Mouse (Mus musculus) liver, adult 2 months (tissue): ENCODE measurements around the gene Lars2. TPM values are rescaled to one million over a fixed set of nuclear protein-coding genes. Genes with fewer than 3 reads are reported as not detected.

Experiments used
- DNase-seq: peaks from one replicate; pipeline ENCODE4 v3.0.0-alpha.2; 2011; ENCODE audit warnings: low read depth, low spot score; ENCODE audit errors: extremely low read depth
- H3K27ac ChIP-seq: fragments of 200-500 bp; replicated peaks from 2 replicates; pipeline ENCODE4 v1.5.1; 2012; ENCODE audit warnings: low read depth, mild to moderate bottlenecking, control low read depth, inconsistent platforms, low read length; ENCODE audit not compliant: insufficient read depth
- H3K27me3 ChIP-seq: fragments of 200-500 bp; 2 replicates; pipeline ENCODE4 v1.6.1; 2012; ENCODE audit warnings: mild to moderate bottlenecking, moderate library complexity, low read length, inconsistent platforms; ENCODE audit not compliant: control insufficient read depth, insufficient read depth
- H3K36me3 ChIP-seq: fragments of 200-500 bp; 2 replicates; pipeline ENCODE4 v1.6.1; 2012; ENCODE audit warnings: low read length, inconsistent platforms; ENCODE audit not compliant: control insufficient read depth, insufficient read depth
- H3K4me1 ChIP-seq: fragments of 200-500 bp; 2 replicates; pipeline ENCODE4 v1.6.1; 2011; ENCODE audit warnings: low read length; ENCODE audit not compliant: control insufficient read depth, insufficient read depth
- H3K4me3 ChIP-seq: fragments of 200-500 bp; 2 replicates; pipeline ENCODE4 v1.5.1; 2011; ENCODE audit warnings: low read depth, mild to moderate bottlenecking, control low read depth, low read length, moderate library complexity; ENCODE audit not compliant: insufficient read depth
- H3K79me2 ChIP-seq: fragments of 200-500 bp; 2 replicates; pipeline ENCODE4 v1.6.1; 2012; ENCODE audit warnings: inconsistent platforms, mild to moderate bottlenecking, low read length, moderate library complexity; ENCODE audit not compliant: control insufficient read depth, insufficient read depth
- H3K9ac ChIP-seq: fragments of 200-500 bp; 2 replicates; pipeline ENCODE4 v1.6.1; 2012; ENCODE audit warnings: low read depth, mild to moderate bottlenecking, control low read depth, inconsistent platforms, low read length
- CTCF ChIP-seq: fragments of 200-500 bp; IDR thresholded peaks from 2 replicates; pipeline ENCODE4 v1.5.1; 2011; ENCODE audit warnings: low read depth, low read length, control low read depth
- POLR2A ChIP-seq: fragments of 200-500 bp; IDR thresholded peaks from 2 replicates; pipeline ENCODE4 v1.6.1; 2011; ENCODE audit warnings: low read length, control low read depth; ENCODE audit not compliant: insufficient read depth; ENCODE audit errors: extremely low read depth
- WGBS: fragments of 180-500 bp; shearing (Covaris S2); methylation state at CpG from one replicate; pipeline ENCODE4 v1.1.7; 2018; 5-methylcytosine and 5-hydroxymethylcytosine counted together
- polyA plus RNA-seq: library from polyadenylated mRNA; depleted of rRNA; stranded (reverse); fragments of >200 nt; gene quantifications from 2 replicates; pipeline ENCODE4 v1.2.3, GENCODE M21; 2012
- total RNA-seq: library from RNA; depleted of rRNA; stranded (reverse); fragments of >200 nt; gene quantifications from 2 replicates; pipeline ENCODE4 v1.2.3, GENCODE M21; 2014

Gene Lars2
- total and polyA plus RNA-seq, 2 experiments: 24.1 to 482 TPM

GRCm38 (mm10) chr9:123451772-123452171 lies 85.0 kb downstream of the Lars2 start:
- TF ChIP-seq CTCF (no peak), POLR2A (no peak)
- Histone ChIP-seq H3K79me2 (no peaks in the 10 kb centered on the region), H3K27me3 (no peaks in the 10 kb centered on the region), H3K27ac (no peak overlapping the region), H3K4me3 (no peak overlapping the region), H3K36me3 (no peaks in the 10 kb centered on the region; the same call in 1 of the 2 replicates), H3K9ac (no peak overlapping the region), H3K4me1 (peaks cover 3% of the 10 kb centered on the region)
- 67% methylated on average over 3 of the region's 3 CpGs for WGBS
- DNase-seq: no peak

DNA sequence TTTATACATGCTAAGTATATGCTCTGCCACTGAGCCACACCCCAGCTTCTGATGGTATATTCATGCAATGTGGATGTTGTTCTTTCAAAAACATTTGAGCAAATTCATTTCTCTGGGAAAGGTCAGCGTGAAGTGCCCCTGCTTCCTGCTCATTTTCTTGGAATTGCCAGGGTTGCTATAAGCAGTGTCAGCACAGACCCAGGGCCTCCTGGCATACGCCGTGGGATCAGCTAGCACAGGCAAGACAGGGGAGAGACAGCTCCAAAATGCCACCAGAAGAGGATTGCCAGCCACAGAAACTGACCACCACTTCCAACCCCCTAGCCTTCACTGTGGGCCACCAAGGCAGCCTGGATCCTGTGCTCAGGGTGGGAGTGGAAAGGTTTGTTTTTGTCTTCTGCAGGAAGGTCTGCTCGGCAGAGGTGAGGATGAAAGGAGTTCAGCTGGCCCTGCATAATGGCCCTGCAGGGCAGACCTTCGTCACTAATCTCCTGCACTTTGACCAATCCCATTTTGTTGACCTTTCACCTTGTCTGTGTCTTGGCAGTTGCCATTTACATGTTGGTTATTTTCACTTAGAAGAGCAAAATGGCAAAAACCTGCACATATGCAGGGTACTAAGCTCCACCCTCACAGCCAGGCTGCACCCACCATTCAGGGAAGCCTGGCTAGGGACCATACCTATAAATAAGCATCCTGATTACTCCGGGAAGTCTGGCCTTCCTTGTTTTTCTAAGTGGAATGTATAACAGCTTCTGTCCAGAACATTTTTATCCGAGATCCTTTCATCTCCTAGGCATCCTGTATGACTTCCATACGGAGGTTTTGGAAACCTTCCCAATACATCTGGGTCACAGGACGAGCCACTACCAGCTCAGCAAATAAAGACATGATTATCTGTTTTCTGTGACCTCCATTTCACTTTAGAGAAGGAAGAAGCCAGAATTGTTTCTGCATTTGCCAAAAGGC lies 90.2 kb downstream of the Lars2 start:
- no peaks in the 10 kb centered on the region; the same call in 1 of the 2 replicates for H3K36me3 ChIP-seq
- H3K4me3 ChIP-seq: no peak overlapping the region
- WGBS: 12% methylated on average over 9 of the region's 9 CpGs
- peaks cover 11% of the 10 kb centered on the region for H3K4me1 ChIP-seq
- peak; percentile 89 for DNase-seq
- no peaks in the 10 kb centered on the region for H3K79me2 ChIP-seq
- TF ChIP-seq POLR2A (no peak), CTCF (no peak)
- no peak overlapping the region for H3K9ac ChIP-seq
- H3K27me3 ChIP-seq: no peaks in the 10 kb centered on the region
- peak overlapping the region; percentile 91 for H3K27ac ChIP-seq

DNA sequence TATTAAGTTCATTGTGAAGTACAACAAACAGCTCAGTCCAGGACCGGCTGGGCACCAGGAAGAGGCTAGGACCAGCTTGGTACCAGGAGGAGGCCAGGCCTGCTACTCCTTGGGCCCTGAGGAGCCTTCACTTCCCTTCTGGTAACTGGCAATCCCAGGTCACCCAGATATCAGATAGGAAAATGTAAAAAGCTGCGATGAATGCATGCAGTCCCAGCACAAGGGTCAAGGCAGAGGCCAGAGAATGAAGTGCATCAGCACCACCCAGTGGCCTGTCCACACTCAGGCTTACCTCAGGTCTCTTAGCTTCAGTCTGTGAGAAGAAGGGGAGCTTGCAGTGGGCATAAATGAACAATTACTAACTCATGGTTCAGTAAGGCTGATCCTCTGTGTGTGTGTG lies 90.9 kb downstream of the Lars2 start:
- Histone ChIP-seq H3K4me3 (no peak overlapping the region), H3K27me3 (no peaks in the 10 kb centered on the region), H3K36me3 (no peaks in the 10 kb centered on the region; the same call in 1 of the 2 replicates), H3K79me2 (no peaks in the 10 kb centered on the region), H3K4me1 (peaks cover 11% of the 10 kb centered on the region), H3K9ac (0 out of 2 replicates have a peak overlapping the region, but pooled peaks have one; percentile 37), H3K27ac (peak overlapping the region; percentile 91)
- WGBS: 9% methylated on average over 2 of the region's 2 CpGs
- peak; percentile 85 for TF ChIP-seq CTCF
- no peak for TF ChIP-seq POLR2A
- peak; percentile 66 for DNase-seq

- peak; percentile 57 for DNase-seq
- WGBS: 65% methylated on average over 4 of the region's 4 CpGs
- Histone ChIP-seq H3K4me3 (no peak overlapping the region), H3K27ac (no peak overlapping the region), H3K9ac (no peak overlapping the region), H3K79me2 (no peaks in the 10 kb centered on the region), H3K36me3 (no peaks in the 10 kb centered on the region), H3K4me1 (no peaks in the 10 kb centered on the region), H3K27me3 (no peaks in the 10 kb centered on the region)
- TF ChIP-seq POLR2A (no peak), CTCF (no peak)
These were observed 100.5 kb downstream of the Lars2 start for GRCm38 (mm10) chr9:123467141-123467620.

- Histone ChIP-seq H3K27me3 (no peaks in the 10 kb centered on the region), H3K4me1 (peaks cover 7% of the 10 kb centered on the region; the same call in 1 of the 2 replicates), H3K36me3 (no peaks in the 10 kb centered on the region), H3K9ac (no peak overlapping the region), H3K27ac (no peak overlapping the region), H3K79me2 (no peaks in the 10 kb centered on the region), H3K4me3 (no peak overlapping the region)
- no peak for DNase-seq
- no peak for TF ChIP-seq POLR2A
- TF ChIP-seq CTCF: no peak
- 63% methylated on average over 5 of the region's 5 CpGs for WGBS
These were observed 101.8 kb downstream of the Lars2 start for GRCm38 (mm10) chr9:123468406-123469085.
